Mouse (Mus musculus) neural tube, embryonic 11.5 days (tissue): ENCODE results near the gene Sorcs1. TPM values are rescaled to one million over a fixed set of nuclear protein-coding genes. Genes with fewer than 3 reads are reported as not detected.

Experiments used
- ATAC-seq: fragments of 200-750 bp; cut with Nextera tagmentation; 2 replicates; pipeline ENCODE4 v1.8.0; 2017; ENCODE audit warnings: moderate number of reproducible peaks, mild to moderate bottlenecking, moderate TSS enrichment, moderate library complexity; ENCODE audit not compliant: insufficient read depth, low FRiP score, low TSS enrichment
- DNase-seq: peaks from one replicate; pipeline ENCODE4 v3.0.0-alpha.2; 2015; ENCODE audit warnings: low spot score
- H3K27ac ChIP-seq: fragments of 300-500 bp; sonication (generic); 2 replicates; pipeline ENCODE4 v1.5.1; 2014; ENCODE audit warnings: low read depth, mild to moderate bottlenecking, low read length
- H3K27me3 ChIP-seq: fragments of 300-500 bp; sonication (generic); 2 replicates; pipeline ENCODE4 v1.6.1; 2014; ENCODE audit warnings: mild to moderate bottlenecking, low read length, mixed read lengths; ENCODE audit not compliant: control insufficient read depth, insufficient read depth
- H3K36me3 ChIP-seq: fragments of 300-500 bp; sonication (generic); 2 replicates; pipeline ENCODE4 v1.6.1; 2014; ENCODE audit warnings: mild to moderate bottlenecking, low read length, moderate library complexity, mixed read lengths; ENCODE audit not compliant: control insufficient read depth, insufficient read depth
- H3K4me1 ChIP-seq: fragments of 300-500 bp; sonication (generic); 2 replicates; pipeline ENCODE4 v1.6.1; 2014; ENCODE audit warnings: low read length, mixed read lengths; ENCODE audit not compliant: control insufficient read depth, insufficient read depth
- H3K4me2 ChIP-seq: fragments of 300-500 bp; sonication (generic); 2 replicates; pipeline ENCODE4 v1.6.1; 2014; ENCODE audit warnings: low read depth, mild to moderate bottlenecking, moderate library complexity
- H3K4me3 ChIP-seq: fragments of 300-500 bp; sonication (generic); 2 replicates; pipeline ENCODE4 v1.5.1; 2014; ENCODE audit warnings: low read depth, low read length
- H3K9ac ChIP-seq: fragments of 300-500 bp; sonication (generic); 2 replicates; pipeline ENCODE4 v1.6.1; 2014; ENCODE audit warnings: mild to moderate bottlenecking, low read length
- H3K9me3 ChIP-seq: fragments of 300-500 bp; sonication (generic); 2 replicates; pipeline ENCODE4 v1.6.1; 2016; ENCODE audit warnings: low read length; ENCODE audit not compliant: control insufficient read depth
- WGBS: fragments of 180-500 bp; shearing (Covaris S2); extraction: QIAGEN DNeasy Blood & Tissue Kit; methylation state at CpG from one replicate; pipeline ENCODE4 v1.1.7; 2014; 5-methylcytosine and 5-hydroxymethylcytosine counted together
- polyA plus RNA-seq: library from polyadenylated mRNA; unstranded; fragments of >200 nt; fragmentation: Nextera tagmentation; extraction: Ambion mirVana; gene quantifications from 2 replicates; pipeline ENCODE4 v1.2.1, GENCODE M21; 2014

The Sorcs1 gene
- polyA plus RNA-seq = 2.9 and 3.2 TPM in 2 replicates

- Histone ChIP-seq H3K27me3 (0 out of 2 replicates have a peak, but pooled peaks cover 2% of the 10 kb centered on the region), H3K36me3 (no peaks in the 10 kb centered on the region), H3K9me3 (no peaks in the 10 kb centered on the region), H3K9ac (peak within 1 kb of the TSS; percentile 61), H3K4me2 (peak within 1 kb of the TSS; percentile 95), H3K4me1 (no peaks in the 10 kb centered on the region), H3K4me3 (peak within 1 kb of the TSS; percentile 76), H3K27ac (no peak within 1 kb of the TSS)
- DNase-seq (peak; percentile 85), ATAC-seq (peak; percentile 93)
- under 1% methylated on average over 81 of the region's 102 CpGs for WGBS
These were observed at the start of gene Sorcs1 for GRCm38 (mm10) chr19:50677903-50678896. Sorcs1 (minus strand) TSS chr19:50678646.

- no peak overlapping the region for H3K4me2 ChIP-seq
- no peak overlapping the region for H3K9ac ChIP-seq
- DNase-seq = no peak
- no peaks in the 10 kb centered on the region for H3K36me3 ChIP-seq
- H3K9me3 ChIP-seq = no peaks in the 10 kb centered on the region
- 74% methylated on average over 2 of the region's 2 CpGs for WGBS
- no peaks in the 10 kb centered on the region for H3K27me3 ChIP-seq
- no peak for ATAC-seq
- no peaks in the 10 kb centered on the region for H3K4me1 ChIP-seq
- no peak overlapping the region for H3K4me3 ChIP-seq
- H3K27ac ChIP-seq = no peak overlapping the region
These were observed 4.8 kb upstream of the Sorcs1 start for GRCm38 (mm10) chr19:50683277-50683676.

GRCm38 (mm10) chr19:50678946-50679345 is 500 bp upstream of the Sorcs1 start:
- Histone ChIP-seq H3K4me2 (peak overlapping the region; percentile 95), H3K36me3 (no peaks in the 10 kb centered on the region), H3K4me1 (no peaks in the 10 kb centered on the region), H3K9ac (peak overlapping the region; percentile 61), H3K27ac (no peak overlapping the region), H3K27me3 (0 out of 2 replicates have a peak, but pooled peaks cover 2% of the 10 kb centered on the region), H3K9me3 (no peaks in the 10 kb centered on the region), H3K4me3 (peak overlapping the region; percentile 76)
- WGBS = 6% methylated on average over 2 of the region's 2 CpGs
- DNase-seq = no peak
- ATAC-seq = peak; percentile 17; the same call in 1 of the 2 replicates

GRCm38 (mm10) chr19:50676578-50677524 is 1.6 kb downstream of the Sorcs1 start:
- DNase-seq (no peak), ATAC-seq (no peak)
- H3K9ac ChIP-seq = peak overlapping the region; percentile 31

GRCm38 (mm10) chr19:50674921-50675320 is 3.5 kb downstream of the Sorcs1 start:
- ATAC-seq (no peak), DNase-seq (no peak)
- H3K4me2 ChIP-seq = no peak overlapping the region
- no peaks in the 10 kb centered on the region for H3K9me3 ChIP-seq
- H3K4me3 ChIP-seq = no peak overlapping the region
- H3K36me3 ChIP-seq = no peaks in the 10 kb centered on the region
- H3K4me1 ChIP-seq = no peaks in the 10 kb centered on the region
- no peak overlapping the region for H3K9ac ChIP-seq
- no peak overlapping the region for H3K27ac ChIP-seq
- H3K27me3 ChIP-seq = 0 out of 2 replicates have a peak, but pooled peaks cover 2% of the 10 kb centered on the region
- 84% methylated on average over 5 of the region's 5 CpGs for WGBS

More at GRCm38 (mm10) chr19:50676578-50677524, 1.6 kb downstream of the Sorcs1 start:
- peak overlapping the region; percentile 76 for H3K4me3 ChIP-seq
- 47% methylated on average over 19 of the region's 19 CpGs for WGBS
- H3K4me1 ChIP-seq = no peaks in the 10 kb centered on the region
- H3K27me3 ChIP-seq = 0 out of 2 replicates have a peak, but pooled peaks cover 2% of the 10 kb centered on the region
- H3K27ac ChIP-seq = no peak overlapping the region
- no peaks in the 10 kb centered on the region for H3K9me3 ChIP-seq
- H3K36me3 ChIP-seq = no peaks in the 10 kb centered on the region
- H3K4me2 ChIP-seq = peak overlapping the region; percentile 95

GRCm38 (mm10) chr19:50667516-50667915 is 10.9 kb downstream of the Sorcs1 start:
- no peak overlapping the region for H3K9ac ChIP-seq
- H3K36me3 ChIP-seq = no peaks in the 10 kb centered on the region
- DNase-seq (no peak), ATAC-seq (no peak)
- H3K4me3 ChIP-seq = no peak overlapping the region
- 68% methylated on average over 8 of the region's 8 CpGs for WGBS
- no peaks in the 10 kb centered on the region for H3K27me3 ChIP-seq
- no peak overlapping the region for H3K27ac ChIP-seq
- no peaks in the 10 kb centered on the region for H3K9me3 ChIP-seq
- no peak overlapping the region for H3K4me2 ChIP-seq
- no peaks in the 10 kb centered on the region for H3K4me1 ChIP-seq

- Histone ChIP-seq H3K36me3 (no peaks in the 10 kb centered on the region), H3K27me3 (no peaks in the 10 kb centered on the region), H3K9ac (no peak overlapping the region), H3K4me2 (no peak overlapping the region), H3K4me3 (no peak overlapping the region), H3K27ac (no peak overlapping the region), H3K9me3 (no peaks in the 10 kb centered on the region), H3K4me1 (no peaks in the 10 kb centered on the region)
- ATAC-seq (no peak), DNase-seq (no peak)
- 61% methylated on average over 1 of the region's 1 CpGs for WGBS
These were observed 14.1 kb downstream of the Sorcs1 start for GRCm38 (mm10) chr19:50664311-50664710.

GRCm38 (mm10) chr19:50659144-50659543 is 19.3 kb downstream of the Sorcs1 start:
- DNase-seq = no peak
- Histone ChIP-seq H3K27ac (no peak overlapping the region), H3K27me3 (no peaks in the 10 kb centered on the region), H3K9ac (no peak overlapping the region), H3K36me3 (no peaks in the 10 kb centered on the region), H3K4me1 (no peaks in the 10 kb centered on the region), H3K4me3 (no peak overlapping the region), H3K4me2 (no peak overlapping the region), H3K9me3 (no peaks in the 10 kb centered on the region)
- ATAC-seq = no peak
- WGBS = 80% methylated on average over 4 of the region's 4 CpGs
